Mouse (Mus musculus) stomach, postnatal 0 days (tissue): ENCODE data around the gene Gm49336. TPM values are rescaled to one million over a fixed set of nuclear protein-coding genes. Genes with fewer than 3 reads are reported as not detected.

Experiments used
- ATAC-seq: fragments of 200-750 bp; cut with Nextera tagmentation; 2 replicates; pipeline ENCODE4 v1.8.0; 2017; ENCODE audit not compliant: low FRiP score, low TSS enrichment
- DNase-seq: peaks from one replicate; pipeline ENCODE4 v3.0.0-alpha.2; 2016; ENCODE audit warnings: low spot score
- H3K27ac ChIP-seq: fragments of 300-500 bp; sonication (generic); replicated peaks from 2 replicates; pipeline ENCODE4 v1.5.1; 2014; ENCODE audit warnings: mild to moderate bottlenecking, control low read depth
- H3K27me3 ChIP-seq: fragments of 300-500 bp; sonication (generic); 2 replicates; pipeline ENCODE4 v1.6.1; 2014; ENCODE audit warnings: low read length; ENCODE audit not compliant: control insufficient read depth, insufficient read depth
- H3K36me3 ChIP-seq: fragments of 300-500 bp; sonication (generic); 2 replicates; pipeline ENCODE4 v1.6.1; 2014; ENCODE audit warnings: low read length, mixed read lengths; ENCODE audit not compliant: control insufficient read depth, insufficient read depth
- H3K4me1 ChIP-seq: fragments of 300-500 bp; sonication (generic); replicated peaks from 2 replicates; pipeline ENCODE4 v1.6.1; 2014; ENCODE audit warnings: antibody characterized with exemption; ENCODE audit not compliant: control insufficient read depth, insufficient read depth
- H3K4me2 ChIP-seq: fragments of 300-500 bp; sonication (generic); replicated peaks from 2 replicates; pipeline ENCODE4 v1.6.1; 2014; ENCODE audit warnings: low read depth, mild to moderate bottlenecking, control low read depth, moderate library complexity
- H3K4me3 ChIP-seq: fragments of 300-500 bp; sonication (generic); 2 replicates; pipeline ENCODE4 v1.5.1; 2014; ENCODE audit warnings: low read depth, low read length, control low read depth
- H3K9ac ChIP-seq: fragments of 300-500 bp; sonication (generic); 2 replicates; pipeline ENCODE4 v1.6.1; 2014; ENCODE audit warnings: mild to moderate bottlenecking, low read length, control low read depth, mixed read lengths
- H3K9me3 ChIP-seq: fragments of 300-500 bp; sonication (generic); 2 replicates; pipeline ENCODE4 v1.6.1; 2016; ENCODE audit warnings: low read length; ENCODE audit not compliant: control insufficient read depth
- CTCF ChIP-seq: IDR thresholded peaks from 2 replicates; pipeline ENCODE4 v1.5.1; 2016; ENCODE audit warnings: antibody characterized with exemption, low read depth, mild to moderate bottlenecking, moderate library complexity
- EP300 ChIP-seq: optimal IDR thresholded peaks from 2 replicates; pipeline ENCODE3; 2016; ENCODE audit warnings: antibody characterized with exemption
- WGBS: fragments of 180-500 bp; shearing (Covaris S2); extraction: QIAGEN DNeasy Blood & Tissue Kit; methylation state at CpG from one replicate; pipeline ENCODE4 v1.1.7; 2014; 5-methylcytosine and 5-hydroxymethylcytosine counted together
- polyA plus RNA-seq: library from polyadenylated mRNA; unstranded; fragments of >200 nt; fragmentation: Nextera tagmentation; extraction: Ambion mirVana; gene quantifications from 2 replicates; pipeline ENCODE4 v1.2.1, GENCODE M21; 2015

The Gm49336 gene
- polyA plus RNA-seq, 1 experiment from 2014 or later: 25.8 TPM

DNA sequence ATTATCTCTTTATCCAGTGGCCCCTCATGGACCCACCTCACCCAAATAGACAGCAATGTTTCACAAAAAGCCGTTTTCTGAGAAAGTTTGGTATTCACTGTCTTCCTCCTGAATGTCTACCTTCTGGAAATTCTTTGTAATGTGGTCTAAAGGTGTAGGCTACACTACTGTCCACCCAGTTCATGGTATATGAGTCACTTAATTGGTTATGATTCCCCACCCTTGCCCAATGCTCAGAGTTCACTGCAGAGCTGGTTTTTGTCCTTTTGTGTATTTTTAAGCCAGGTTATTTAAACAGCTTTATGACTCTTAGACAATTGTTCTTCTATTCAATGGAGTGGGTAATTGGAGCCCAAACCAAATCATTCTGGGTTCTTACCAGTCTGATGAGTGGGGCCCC is 35.2 kb downstream of the Gm49336 start:
- Histone ChIP-seq H3K9me3 (no peaks in the 10 kb centered on the region), H3K4me3 (no peak overlapping the region), H3K27ac (peak overlapping the region; percentile 83), H3K4me1 (no peaks in the 10 kb centered on the region), H3K36me3 (peaks cover 3% of the 10 kb centered on the region; the same call in 1 of the 2 replicates), H3K27me3 (no peaks in the 10 kb centered on the region), H3K9ac (no peak overlapping the region), H3K4me2 (no peak overlapping the region)
- 53% methylated on average over 1 of the region's 1 CpGs for WGBS
- DNase-seq: peak; percentile 23
- TF ChIP-seq EP300: no peak
- TF ChIP-seq CTCF: no peak
- ATAC-seq: peak; percentile 87

DNA sequence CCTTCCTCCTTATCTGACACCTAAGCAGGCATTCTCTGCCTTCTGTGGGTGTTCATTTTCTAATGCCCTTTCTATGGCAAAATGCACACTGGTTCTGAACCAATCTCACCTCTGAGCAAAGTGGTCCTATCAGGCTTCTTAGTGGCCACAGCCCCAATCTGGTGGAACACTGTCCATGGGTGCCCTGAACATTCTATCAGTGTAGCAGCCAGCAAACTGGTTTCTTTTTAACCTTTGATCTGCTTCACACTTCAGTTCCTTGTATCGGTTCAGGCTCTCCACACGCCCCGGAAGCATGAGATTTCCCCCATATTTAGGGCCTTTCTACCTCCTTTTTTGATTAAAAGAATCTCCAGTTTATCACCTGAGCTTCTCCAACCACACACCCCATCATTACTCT is 36.3 kb downstream of the Gm49336 start:
- Histone ChIP-seq H3K4me1 (no peaks in the 10 kb centered on the region), H3K27ac (peak overlapping the region; percentile 83), H3K27me3 (no peaks in the 10 kb centered on the region), H3K4me3 (no peak overlapping the region), H3K9me3 (no peaks in the 10 kb centered on the region), H3K9ac (no peak overlapping the region), H3K4me2 (no peak overlapping the region), H3K36me3 (no peaks in the 10 kb centered on the region)
- TF ChIP-seq EP300: no peak
- TF ChIP-seq CTCF: no peak
- DNase-seq (peak; percentile 40), ATAC-seq (peak; percentile 72)
- 76% methylated on average over 3 of the region's 3 CpGs for WGBS

DNA sequence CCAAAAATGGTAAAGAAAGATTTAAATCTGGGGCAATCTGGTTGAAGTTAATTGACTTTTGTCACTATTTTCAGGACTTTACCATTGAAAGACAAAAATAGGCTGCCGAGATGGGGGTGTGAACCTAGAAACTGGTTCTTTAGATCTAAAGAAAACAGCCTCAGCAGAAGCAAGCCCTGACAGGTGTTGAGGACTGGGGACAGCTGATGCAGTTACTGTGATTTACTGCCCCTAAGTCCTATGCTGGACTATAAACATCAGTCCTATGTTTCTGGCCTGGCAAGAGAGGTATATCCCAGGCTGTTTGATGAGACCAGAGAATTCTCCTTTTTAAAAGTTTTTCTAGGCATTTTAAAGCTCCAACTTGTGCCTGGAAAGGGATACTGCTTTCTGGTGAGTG is 37.3 kb downstream of the Gm49336 start:
- Histone ChIP-seq H3K4me3 (no peak overlapping the region), H3K4me2 (no peak overlapping the region), H3K9ac (no peak overlapping the region), H3K27ac (no peak overlapping the region), H3K9me3 (no peaks in the 10 kb centered on the region), H3K27me3 (no peaks in the 10 kb centered on the region), H3K36me3 (no peaks in the 10 kb centered on the region), H3K4me1 (no peaks in the 10 kb centered on the region)
- TF ChIP-seq CTCF: no peak
- no peak for TF ChIP-seq EP300
- WGBS: 39% methylated on average over 1 of the region's 1 CpGs
- ATAC-seq: no peak
- no peak for DNase-seq

DNA sequence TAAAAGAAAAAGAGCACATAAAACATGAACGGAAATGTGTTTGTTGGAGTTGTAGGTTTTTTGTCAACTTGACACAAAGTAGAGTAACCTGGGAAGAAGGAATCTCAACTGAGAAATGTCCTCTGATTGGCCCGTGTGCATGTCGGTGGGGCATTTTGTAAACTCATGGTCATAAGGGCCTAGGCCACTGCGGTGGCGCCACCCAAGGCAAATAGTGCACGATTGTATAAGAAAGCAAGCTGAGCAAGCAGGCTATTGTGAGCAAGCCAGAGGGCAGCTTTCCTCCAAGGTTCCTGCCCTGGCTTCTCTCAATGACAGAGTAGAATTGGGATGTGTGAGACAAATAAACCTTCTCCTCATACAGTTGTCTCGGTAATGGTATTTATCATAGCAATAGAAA is 42.1 kb downstream of the Gm49336 start:
- Histone ChIP-seq H3K27me3 (no peaks in the 10 kb centered on the region), H3K27ac (peak overlapping the region; percentile 61; the same call in 1 of the 2 replicates), H3K9me3 (no peaks in the 10 kb centered on the region), H3K4me2 (no peak overlapping the region), H3K9ac (no peak overlapping the region), H3K36me3 (no peaks in the 10 kb centered on the region), H3K4me3 (no peak overlapping the region), H3K4me1 (no peaks in the 10 kb centered on the region)
- WGBS: 55% methylated on average over 7 of the region's 7 CpGs
- DNase-seq (peak; percentile 72), ATAC-seq (peak; percentile 90)
- TF ChIP-seq EP300: no peak
- TF ChIP-seq CTCF: peak; percentile 46

DNA sequence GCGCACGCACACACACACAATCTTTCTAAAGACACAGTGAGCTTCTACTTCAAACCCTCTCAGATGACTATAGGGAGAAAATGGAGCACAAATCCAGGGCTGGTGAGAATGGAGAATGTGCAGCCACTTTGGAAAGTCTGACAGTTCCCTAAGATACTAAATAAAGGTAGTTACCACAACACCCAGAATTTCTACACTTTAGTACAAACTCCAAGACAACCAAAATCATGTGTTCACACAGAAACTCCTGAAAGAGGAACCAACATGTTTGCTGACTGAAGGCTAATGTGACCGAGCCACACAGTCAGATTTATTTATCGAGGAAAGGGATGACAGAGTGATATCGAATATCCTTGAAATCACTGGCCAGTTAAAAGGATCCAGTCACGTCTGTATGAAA is 46.3 kb downstream of the Gm49336 start:
- ATAC-seq: no peak
- WGBS: 83% methylated on average over 6 of the region's 6 CpGs
- H3K27ac ChIP-seq: no peak overlapping the region

DNA sequence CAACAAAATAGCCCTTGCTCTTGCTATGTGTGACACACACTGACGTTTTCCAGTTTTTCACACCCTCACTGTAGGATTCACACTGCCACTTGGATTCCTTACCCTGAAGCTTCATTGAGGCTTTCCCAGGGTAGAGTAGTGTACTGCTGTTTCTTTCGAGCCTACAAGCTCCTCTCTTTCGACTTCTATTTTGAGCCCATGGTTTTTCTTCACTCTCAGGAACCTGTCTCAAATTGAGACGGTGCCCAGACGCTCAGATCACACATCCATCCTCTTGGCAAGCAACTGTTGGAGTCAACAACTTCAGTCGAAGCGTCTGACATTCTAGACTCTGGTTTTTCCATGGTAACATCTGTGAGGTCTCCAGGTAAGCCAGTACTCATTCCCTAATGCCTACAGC is 54.4 kb downstream of the Gm49336 start, which contains the start of gene Atp8a2:
Gene Atp8a2 (minus strand): TSS at position 296 of the 400 bp plus-strand sequence.
- no peaks in the 10 kb centered on the region for H3K9me3 ChIP-seq
- TF ChIP-seq EP300: no peak
- TF ChIP-seq CTCF: no peak
- H3K36me3 ChIP-seq: no peaks in the 10 kb centered on the region
- DNase-seq (no peak), ATAC-seq (no peak)
- no peaks in the 10 kb centered on the region for H3K4me1 ChIP-seq
- no peak within 1 kb of the TSS for H3K4me2 ChIP-seq
- H3K27ac ChIP-seq: no peak within 1 kb of the TSS
- no peak within 1 kb of the TSS for H3K9ac ChIP-seq
- 57% methylated on average over 7 of the region's 7 CpGs for WGBS
- no peaks in the 10 kb centered on the region for H3K27me3 ChIP-seq
- H3K4me3 ChIP-seq: no peak within 1 kb of the TSS

More for the DNA sequence above, 46.3 kb downstream of the Gm49336 start:
- Histone ChIP-seq H3K4me3 (no peak overlapping the region), H3K36me3 (no peaks in the 10 kb centered on the region), H3K9ac (no peak overlapping the region), H3K27me3 (no peaks in the 10 kb centered on the region), H3K4me2 (no peak overlapping the region), H3K9me3 (no peaks in the 10 kb centered on the region), H3K4me1 (no peaks in the 10 kb centered on the region)
- no peak for DNase-seq
- TF ChIP-seq CTCF: no peak
- no peak for TF ChIP-seq EP300
